Mouse (Mus musculus) lung, postnatal 4 days (tissue): ENCODE measurements around the gene Adat3.
A peak's percentile ranks its signal among the peaks of the same experiment; 100 is the strongest.
"Not testable (repeated sequence)": the region's sequence is repeated elsewhere in the genome, so short reads cannot be mapped to it uniquely, and the experiment has no call there.

Experiments
- DNase-seq, 2 experiments: peaks; one replicate each; pipeline ENCODE4 v3.0.0; 2021

Adat3 gene

DNA sequence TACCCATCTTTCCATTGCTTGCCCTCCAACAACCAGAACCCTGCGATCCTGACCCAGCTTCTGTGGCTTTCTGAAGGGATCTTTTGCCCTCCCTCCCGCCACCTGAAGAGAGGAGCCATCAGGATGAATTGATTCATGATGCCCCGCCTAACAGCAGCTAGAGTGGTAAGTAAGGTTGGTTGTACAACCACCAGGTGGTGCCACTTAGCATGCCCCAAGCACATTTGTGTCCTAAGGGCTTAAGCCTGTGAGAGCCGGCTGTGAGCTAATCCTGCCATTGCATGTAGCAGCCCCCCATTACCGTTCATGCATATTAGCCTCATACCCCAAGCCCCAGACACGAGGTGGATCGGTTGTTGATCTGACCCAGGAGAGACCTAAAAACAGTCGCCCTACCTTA lies 23.8 kb upstream of the Adat3 start:
- peak; percentile 63 to 78 for DNase-seq

DNA sequence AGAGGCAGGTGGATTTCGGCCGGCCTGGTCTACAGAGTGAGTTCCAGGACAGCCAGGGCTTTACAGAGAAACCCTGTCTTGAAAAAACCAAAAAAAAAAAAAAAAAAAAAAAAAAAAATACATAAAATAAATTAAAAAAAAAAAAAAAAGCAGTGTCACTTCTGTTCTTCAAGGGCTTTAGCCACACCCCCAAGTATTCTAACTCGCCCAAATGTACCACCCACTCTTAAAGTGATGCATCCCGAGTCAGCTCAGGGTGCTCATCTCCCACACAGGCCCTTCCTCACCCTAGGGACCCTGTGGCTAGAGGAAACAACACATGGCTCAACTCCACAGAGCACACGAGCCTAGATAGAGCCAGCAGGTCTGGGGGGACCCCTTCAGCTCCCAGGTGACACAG lies 19.6 kb upstream of the Adat3 start:
- no peak for DNase-seq

DNA sequence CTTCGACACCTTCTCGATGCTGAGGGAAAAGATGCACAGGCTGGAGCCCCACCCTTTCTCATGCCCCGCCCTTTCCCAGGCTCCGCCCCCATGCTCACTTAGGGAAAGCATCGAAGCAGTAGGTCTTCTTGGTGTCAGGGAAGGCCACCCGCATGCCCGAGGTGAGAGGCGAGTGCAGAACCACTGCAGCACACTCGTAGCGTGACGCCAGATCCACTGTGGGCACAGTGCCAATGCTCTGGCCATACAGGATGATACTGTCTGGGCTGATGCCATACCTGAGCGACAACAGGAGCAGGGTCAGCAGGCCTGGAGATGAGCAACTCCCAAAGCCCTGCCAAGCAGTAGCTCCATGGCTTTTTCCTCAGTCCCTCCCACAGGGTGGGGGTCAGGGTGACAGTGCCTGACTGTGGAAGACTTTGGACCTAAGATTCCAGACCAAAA lies 18.6 kb upstream of the Adat3 start:
- DNase-seq: no peak

DNA sequence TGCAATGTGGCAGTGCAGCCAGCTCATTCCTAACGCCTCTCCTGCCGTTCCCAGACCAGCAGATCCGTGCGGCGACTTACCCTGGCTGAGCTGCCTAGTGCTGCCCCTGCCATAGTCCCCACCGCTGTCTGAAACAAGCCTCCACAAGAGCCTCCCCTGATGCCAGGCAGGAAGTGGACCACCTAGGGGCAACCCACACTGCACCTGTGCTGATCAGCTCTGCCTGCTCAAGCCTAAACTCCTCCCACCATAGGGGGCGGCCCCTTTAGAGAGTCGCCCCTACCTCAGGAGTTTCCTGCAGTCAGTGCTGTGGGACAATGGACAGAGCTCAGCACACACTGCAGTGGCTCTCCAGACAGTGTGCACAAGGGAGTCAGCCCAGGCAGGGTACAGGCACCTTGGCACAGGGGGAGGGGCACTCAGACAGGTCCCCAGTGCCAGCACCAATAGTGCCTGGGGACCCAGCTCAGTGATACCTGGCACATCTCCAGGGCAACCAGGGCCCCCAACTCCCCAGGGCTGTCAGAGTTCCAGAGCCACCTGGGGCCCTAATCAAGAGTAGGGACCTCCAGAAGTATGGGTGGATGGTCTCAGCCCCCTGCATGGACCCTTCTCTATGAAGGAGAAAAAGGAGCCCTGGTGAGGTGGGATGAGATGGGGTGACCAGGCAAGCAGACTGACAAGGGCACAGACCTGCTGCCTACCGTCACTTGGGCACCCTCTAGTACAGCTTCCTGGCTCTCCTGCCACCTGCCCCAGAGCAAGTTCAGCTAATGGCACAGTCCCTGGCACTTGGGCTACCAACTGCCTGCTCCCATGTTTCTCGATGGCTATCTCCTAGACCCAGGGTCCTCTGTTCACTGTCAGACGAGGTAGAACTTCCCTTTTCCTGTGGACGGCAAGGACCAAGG lies 17.8 kb upstream of the Adat3 start:
- DNase-seq: no peak

DNA sequence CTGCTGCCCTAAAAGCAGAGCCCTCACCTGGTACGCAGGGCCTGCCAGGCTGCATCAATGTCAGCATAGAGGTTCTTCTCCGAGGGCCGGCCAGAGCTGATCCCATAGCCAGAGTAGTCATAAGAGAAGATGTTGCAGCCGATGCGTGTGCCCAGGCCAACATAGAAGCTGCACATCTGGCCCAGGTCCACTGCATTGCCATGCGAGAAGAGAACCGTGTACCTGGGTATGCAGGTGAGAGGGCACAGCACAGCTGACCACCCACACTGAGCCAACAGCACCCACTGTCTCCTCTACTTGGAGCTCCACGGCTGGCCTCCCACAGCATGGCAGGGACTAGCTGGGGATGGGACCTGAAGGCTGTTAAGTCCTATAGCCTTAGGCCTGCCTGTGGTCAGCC lies 17.1 kb upstream of the Adat3 start:
- no peak for DNase-seq

DNA sequence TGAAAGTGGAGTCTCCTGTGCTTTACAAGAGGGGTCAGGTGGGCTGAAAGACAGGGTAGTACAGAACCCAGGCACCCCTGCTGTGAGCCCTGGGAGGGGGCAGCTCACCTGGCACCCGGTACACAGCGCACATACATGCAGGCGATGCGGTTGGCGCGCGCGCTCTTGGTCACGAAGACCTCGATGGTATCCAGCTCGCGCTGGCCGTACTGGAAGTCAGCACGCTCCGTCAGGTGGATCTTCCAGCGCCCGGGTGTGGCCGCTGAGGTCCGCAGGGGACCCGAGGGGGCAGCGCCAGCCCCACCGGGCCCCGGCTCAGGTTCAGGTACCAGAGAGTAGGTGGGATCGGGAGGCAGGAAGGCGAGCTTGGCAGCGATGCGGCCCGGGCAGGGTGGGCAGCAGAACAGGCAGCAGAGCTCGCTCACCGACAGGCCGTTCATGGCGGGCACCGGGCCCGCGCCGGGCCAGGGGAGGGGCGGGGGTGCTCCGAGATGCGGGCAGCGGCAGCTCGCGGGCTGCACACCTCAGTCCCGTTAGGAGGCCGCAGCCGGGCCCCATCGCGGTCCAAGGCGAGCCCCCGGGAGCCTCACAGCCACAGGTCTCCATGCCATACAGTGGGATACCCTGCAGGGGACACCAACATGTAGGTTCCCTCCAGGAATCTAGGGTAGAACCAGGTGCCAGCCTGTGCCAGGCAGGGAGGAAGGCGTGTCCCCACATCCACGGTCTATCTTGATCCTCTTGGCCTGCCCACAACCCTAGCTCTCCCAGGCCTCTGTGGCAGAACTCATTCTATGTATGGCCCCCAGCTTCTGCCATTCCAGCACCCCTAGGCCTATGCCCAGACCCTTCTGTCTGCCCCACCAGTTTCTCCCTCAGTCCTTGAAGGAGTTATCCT lies 16.0 kb upstream of the Adat3 start:
- no peak for DNase-seq

DNA sequence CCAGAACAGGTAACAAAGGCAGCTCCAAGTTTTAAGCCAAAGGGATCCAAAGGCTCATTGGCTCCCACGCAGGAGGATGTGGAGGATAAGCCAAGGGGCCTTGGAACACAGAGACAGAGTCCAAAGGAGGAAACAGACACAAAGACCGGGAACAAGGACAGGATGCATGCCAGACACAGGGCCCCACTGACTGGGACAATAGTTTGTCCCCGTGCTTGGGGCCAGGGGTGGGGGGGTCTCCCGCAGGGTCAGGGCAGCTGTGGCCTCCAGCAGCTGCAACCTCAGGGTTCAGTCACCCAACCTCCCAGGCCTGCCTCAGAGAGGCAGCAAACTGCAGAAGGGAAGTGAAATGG lies 15.4 kb upstream of the Adat3 start:
- DNase-seq: peak; percentile 60 to 82

DNA sequence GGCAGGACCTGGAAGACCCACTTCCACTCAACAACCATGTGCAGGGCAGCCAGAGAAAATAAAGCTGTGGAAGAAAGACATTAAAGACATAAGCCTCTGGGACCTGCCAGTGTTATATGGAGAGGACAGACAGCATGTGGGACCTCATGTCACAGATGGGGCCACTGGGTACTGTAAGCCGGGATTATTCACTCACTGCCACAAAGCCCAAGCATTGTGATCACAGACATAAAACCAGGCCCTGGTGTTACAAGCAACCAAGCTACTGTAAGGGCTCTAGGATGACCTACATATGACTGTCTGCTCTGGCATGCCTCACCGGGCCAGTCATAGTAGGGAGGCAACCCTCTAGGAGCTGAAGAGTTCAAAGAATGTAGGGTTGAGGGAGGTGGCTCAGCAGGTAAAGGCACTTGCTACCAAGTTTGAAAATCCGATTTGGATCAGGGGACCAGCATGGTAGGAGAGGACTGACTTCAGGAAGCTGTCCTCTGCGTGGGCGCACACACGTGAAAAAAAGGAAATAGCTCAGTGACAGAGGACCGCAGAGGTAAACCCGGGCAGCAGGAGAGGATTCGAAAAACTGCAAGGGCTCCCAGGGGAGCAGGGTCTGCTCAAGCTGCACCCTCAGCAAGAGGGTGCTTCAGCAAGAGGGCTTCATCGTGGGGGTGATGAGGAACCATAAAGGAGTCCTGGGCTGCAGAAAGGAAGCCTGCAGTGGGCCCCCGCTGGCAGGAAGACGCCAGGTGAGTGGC lies 13.4 kb upstream of the Adat3 start:
- DNase-seq: peak in 1 of 2 experiments; percentile 44

DNA sequence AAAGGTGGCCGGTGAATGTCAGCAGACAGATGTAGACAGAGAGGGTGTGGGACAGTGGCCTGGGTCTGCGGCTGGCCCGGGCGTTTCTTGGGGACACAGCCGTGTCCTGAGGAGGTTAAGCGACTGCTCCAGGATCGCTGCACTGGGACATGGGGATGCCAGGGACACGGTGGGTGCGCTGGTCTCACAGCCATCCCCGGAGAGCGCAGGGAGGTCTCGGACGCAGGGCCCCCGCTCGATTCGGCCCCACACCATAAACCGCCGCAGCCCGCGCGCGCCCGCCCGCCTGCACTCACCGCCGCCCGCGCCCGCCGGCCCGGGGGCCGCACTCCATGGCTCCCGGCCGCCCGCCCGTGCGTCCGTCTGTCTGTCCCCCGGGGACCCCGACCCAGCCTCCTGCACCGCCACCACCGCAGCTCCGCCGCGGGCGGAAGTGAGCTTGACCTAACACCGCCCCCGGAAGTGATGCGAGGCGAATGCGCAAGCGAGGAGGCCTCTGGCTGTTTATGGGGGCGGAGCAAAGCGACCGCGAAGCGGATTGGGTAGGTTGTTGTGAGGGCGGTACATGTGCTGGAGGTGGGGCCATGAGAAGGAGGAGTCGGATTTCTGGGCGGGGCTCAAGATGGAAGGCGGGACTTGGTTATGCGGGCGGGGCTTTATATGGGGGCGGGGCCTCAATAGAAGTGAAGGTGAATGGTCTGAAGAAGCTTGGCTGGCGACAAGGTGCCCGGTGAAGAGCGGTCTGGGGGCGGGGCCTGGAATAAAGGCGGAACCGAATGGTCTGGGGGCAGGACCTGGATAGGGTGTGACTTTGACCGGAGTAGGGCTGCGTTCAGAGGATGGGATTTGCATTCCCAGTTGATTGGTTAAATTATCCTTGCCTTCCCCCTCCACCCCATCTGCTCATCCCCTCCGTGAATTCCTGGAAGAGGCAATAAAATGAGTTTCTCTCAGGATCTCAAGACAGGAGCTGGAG lies 12.5 kb upstream of the Adat3 start, which contains the start of gene Abhd17a:
Gene Abhd17a (minus strand): TSS at position 463 of the 976 bp plus-strand sequence.
- peak; percentile 97 to 98 for DNase-seq

DNA sequence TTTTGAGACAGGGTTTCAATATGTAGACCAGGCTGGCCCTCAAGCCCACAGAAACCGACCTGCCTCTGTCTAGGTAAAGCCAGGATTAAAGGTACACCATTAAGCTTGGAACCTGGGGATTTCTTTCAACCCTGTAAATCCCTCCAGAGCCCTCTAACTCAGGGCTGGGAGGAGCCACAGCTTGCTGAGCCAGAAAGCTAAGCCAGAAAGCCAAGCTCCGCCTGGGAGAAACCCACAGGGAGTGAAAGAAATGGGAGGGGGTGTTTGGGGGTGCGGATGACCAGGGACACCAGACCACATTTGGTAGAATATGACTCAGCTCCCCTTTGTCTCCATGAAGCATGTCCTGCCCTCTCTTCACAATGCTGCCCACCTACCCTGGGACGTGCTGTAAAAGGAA lies 6.4 kb upstream of the Adat3 start:
- no peak for DNase-seq

DNA sequence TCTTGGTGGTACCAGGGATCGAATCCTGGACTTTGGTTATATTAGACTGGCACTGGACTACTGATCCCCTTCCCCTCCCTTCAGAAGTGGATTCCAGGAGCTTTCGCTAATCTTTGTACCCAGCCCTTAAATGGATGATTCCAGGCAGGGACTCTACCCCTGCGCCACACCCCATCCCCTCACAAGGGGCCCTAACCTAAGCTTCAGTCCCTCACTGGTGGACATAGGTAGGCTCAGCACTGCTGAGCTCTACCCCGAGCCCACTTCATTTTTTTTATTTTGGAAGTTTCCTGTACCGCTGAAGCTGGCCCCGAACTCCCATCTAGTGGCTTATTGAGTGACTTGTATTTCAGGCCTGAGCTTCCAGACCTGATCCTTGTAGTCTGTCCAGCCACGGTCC lies 684 bp downstream of the Adat3 start:
- no peak for DNase-seq

DNA sequence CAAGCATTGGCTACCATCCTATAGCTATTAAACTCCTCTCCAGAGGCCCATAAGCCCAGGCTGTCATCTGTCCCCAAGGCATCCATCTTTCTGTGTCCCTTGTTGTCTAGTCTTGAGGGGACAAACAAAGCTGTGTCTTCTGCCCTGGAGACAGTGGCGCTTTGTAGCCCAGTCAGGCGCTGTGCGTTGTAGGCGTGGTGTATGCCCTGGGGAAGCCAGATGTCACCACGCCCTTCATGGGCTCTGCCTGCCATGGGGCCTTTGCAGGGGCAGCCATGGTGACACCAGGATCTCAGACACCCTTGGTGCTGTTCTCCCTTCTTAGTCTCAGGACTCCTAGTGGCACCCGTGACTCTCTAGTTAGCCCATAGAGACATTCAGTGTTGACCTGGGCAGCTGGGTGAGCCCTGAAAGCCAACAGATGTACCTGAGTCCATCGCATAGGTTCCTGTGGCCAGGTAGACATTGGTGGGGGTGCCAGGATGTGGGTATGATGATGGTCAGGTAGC lies 1.4 kb downstream of the Adat3 start:
- DNase-seq: no peak

DNA sequence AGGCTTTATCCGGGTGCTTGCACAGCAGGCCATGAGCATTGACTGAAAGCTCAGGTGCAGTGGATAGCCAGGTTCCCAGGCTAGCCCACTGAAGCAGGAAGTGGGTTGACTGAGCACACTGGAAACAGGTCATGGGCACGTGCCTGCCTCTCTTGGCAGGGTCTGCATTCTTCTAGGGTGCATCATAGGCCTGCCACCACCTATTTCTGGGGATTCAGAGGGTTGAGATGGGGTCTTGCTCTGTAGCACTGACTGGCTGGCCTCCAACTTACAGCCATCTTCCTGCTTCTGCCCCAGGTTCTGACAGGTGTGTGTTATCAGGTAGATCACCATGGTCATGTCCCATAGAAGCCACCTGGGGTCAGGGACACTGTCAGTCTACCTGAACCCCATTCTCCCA lies 2.3 kb downstream of the Adat3 start:
- DNase-seq: no peak

DNA sequence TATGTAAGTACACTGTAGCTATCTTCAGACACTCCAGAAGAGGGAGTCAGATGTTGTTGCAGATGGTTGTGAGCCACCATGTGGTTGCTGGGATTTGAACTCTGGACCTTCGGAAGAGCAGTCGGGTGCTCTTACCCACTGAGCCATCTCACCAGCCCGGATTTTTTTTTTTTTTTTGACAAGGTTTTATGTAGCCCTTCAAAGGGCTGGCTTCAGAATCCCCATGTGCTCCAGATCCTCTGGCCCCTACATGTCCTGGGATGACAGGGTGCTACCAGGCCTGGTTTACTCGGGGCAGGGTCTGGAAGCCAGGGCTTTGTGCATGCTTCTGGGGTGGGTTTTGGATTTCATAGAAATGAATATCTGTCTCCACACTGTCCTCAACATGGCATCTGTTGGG lies 3.0 kb downstream of the Adat3 start, which contains the start of gene Gm49322:
Gene Gm49322 (plus strand): TSS at position 301 of the 400 bp plus-strand sequence.
- not testable (repeated sequence) for DNase-seq

DNA sequence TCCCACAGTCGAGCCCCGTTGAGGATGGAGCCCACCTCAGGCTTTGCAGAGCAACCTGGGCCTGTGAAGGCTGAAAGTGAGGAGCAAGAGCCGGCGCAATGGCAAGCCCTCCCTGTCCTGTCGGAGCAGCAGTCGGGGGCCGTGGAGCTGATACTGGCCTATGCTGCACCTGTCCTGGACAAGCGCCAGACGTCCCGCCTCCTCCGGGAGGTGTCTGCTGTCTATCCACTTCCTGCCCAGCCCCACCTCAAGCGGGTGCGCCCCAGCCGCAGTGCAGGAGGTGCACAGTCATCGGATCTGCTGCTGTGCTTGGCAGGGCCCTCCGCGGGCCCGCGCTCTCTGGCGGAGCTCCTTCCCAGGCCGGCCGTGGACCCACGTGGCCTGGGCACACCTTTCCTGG lies 3.6 kb downstream of the Adat3 start:
- no peak for DNase-seq

DNA sequence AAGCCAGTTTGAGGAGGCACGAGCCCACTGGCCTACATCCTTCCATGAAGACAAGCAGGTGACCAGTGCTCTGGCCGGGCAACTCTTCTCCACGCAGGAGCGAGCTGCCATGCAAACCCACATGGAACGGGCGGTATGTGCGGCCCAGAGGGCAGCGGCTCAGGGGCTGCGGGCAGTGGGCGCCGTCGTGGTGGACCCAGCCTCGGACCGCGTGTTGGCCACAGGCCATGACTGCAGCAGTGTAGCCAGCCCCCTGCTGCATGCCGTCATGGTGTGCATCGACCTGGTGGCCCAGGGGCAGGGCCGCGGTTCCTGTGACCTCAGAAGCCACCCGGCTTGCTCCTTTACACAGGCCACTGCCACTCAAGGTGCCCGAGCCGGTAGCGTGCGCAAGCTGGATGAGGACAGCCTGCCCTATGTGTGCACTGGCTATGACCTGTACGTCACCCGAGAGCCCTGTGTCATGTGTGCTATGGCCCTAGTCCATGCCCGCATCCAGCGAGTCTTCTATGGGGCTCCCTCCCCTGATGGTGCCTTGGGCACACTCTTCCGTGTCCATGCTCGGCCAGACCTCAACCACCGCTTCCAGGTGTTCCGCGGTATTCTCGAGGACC lies 4.2 kb downstream of the Adat3 start:
- no peak for DNase-seq

DNA sequence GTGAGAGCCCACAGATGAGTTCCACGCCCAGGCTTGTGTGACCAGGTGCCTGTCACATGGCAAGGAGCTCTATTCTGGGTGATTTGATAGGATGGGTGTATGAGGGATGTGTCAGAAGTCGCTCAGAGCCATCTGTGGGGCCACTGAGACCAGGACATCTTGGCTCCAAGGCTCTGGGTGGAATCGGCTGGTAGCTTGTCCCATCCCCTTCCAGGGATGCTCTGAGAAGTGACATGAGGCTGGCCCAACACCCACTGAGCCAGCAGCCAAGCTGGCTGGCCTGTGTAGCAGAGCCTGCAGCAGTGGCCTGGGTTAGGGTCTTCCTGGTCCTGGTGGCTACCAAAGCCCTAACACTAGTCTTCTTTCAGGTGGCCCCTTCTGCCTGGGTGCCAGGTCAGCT lies 5.8 kb downstream of the Adat3 start:
- DNase-seq: no peak

DNA sequence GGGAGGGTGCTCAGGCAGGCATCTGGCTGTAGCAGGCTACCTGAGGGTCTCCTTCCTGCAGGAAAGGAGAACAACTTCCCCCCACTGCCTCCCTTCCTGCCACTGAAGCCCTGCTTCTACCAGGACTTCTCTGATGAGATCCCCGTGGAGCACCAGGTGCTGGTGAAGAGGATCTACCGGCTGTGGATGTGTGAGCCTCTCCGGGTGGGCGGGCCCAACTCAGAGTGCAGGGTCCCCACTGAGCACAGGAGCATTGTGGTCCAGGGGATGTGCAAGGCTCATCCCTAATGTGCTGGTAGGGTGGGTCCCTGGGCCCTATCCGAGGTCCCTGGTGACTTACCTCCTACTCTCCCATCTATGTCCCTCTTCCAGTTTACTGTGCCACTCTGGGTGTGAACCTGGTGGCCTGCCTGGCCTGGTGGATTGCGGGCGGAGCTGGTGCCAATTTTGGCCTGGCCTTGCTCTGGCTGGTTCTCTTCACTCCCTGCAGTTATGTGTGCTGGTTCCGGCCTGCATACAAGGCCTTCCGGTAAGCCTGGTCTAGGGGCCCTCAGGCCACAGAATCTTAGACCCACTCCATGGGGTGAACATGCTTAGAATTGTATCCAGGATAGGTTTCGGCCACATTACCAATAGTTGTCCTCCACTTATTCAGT lies 6.7 kb downstream of the Adat3 start:
- no peak for DNase-seq

DNA sequence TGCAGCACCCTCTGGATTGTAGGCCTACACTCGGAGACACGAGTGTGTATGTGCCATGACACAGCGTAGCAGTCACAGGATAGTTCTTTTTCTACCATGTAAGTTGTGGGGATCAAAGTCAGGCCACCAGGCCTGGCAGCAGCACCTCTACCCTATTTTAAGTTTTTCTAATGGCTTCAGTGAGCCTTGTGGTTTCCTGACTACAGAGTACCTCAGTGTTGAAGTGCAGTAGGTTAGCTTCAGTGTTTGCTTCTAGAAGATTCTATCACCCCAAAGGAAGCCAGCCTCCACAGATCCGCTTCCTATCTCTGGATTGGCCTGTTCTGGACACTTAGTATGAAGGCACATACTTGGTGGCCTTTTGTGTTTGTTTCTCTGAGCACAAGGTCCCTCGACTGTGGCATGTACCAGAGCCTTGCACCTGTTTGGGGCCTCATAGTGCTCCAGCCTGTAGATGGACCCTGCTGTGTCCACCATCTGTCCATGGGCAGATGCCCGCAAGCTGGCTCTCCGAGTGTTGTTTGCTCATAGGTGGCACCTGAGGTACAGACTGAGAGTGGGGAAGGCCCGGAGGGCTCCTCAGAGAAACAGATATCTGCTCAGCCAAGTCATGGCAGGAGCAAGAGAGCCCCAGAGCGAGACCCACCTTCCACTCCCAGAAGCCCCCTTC lies 7.6 kb downstream of the Adat3 start:
- no peak for DNase-seq

DNA sequence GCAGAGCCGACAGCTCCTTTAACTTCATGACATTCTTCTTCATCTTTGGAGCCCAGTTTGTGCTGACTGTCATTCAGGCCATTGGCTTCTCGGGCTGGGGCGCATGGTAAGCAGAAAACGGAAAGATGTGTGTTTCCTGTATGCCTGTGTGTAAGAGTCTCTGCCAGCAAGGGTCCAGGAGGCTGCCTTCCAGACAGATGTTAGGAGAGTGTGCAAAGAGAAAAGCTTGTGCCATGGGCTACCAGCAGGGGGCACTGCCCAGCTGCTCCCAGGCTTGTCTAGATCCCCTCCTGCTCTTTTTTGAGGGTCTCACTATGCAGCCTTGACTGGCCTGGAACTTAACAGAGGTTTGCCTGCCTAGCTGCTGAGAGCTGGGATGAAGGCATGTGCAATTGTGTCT lies 8.3 kb downstream of the Adat3 start:
- DNase-seq: peak; percentile 72 to 76
